Mouse (Mus musculus): ENCODE data around the gene Sart3. TPM values are rescaled to one million over a fixed set of nuclear protein-coding genes. Genes with fewer than 3 reads are reported as not detected.
A peak's percentile ranks its signal among the peaks of the same experiment; 100 is the strongest.

Sart3 gene
- total RNA-seq (2014; rRNA removed) (44.7 and 51.1 TPM in 2 replicates), polyA plus RNA-seq (2015; fragmentation: Nextera tagmentation; extraction: Ambion mirVana) (24.8 and 26.5 TPM in 2 replicates)

DNA sequence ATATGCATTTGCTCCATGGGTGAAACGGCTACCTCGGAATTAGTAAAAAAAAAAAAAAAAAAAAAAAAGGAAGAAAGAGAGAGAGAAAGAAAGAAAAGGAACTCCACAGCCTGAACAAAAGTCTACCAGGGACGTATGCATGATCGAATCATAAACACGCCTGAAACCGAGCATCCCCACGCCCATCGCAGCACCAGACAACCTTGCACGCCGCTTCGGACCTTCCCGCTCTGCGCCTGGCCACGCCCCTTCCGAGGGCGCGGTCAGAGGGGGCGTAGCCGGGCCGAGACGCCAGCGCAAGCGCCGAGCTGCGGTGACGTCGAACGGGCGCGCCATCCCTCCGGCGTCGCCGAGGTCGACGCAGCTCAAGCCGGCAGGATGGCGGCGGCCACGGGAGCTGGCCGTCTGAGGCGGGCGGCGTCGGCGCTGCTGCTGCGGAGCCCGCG lies at the start of gene Sart3, which contains the start of gene Iscu:
Sart3 (minus strand) TSS at position 61 of the 446 bp plus-strand sequence.
Iscu (plus strand) TSS at position 299 of the 446 bp plus-strand sequence.
- peak within 1 kb of the TSS; percentile 99 for H3K27ac ChIP-seq (ENCODE audit: low read depth, low read length)
- no peak for TF ChIP-seq CTCF (IDR thresholded peaks at IDR 0.05)
- H3K4me3 ChIP-seq (ENCODE audit: low read depth, low read length): peak within 1 kb of the TSS; percentile 100
- ATAC-seq (ENCODE audit: low FRiP score): peak; percentile 86
- peak within 1 kb of the TSS; percentile 95 for H3K4me2 ChIP-seq (ENCODE audit: low read depth, low read length, poor library complexity, severe bottlenecking)
- no peaks in the 10 kb centered on the region for H3K27me3 ChIP-seq (ENCODE audit: insufficient read depth, low read length)
- H3K9ac ChIP-seq (replicated peaks; ENCODE audit: low read length, poor library complexity, severe bottlenecking): peak within 1 kb of the TSS; percentile 95
- DNase-seq (ENCODE audit: low spot score): peak; percentile 96
- peaks cover 24% of the 10 kb centered on the region for H3K36me3 ChIP-seq (ENCODE audit: insufficient read depth, low read length)
- WGBS: under 1% methylated on average over 47 of the region's 49 CpGs
- no peaks in the 10 kb centered on the region for H3K9me3 ChIP-seq (ENCODE audit: low read length)
- H3K4me1 ChIP-seq (ENCODE audit: insufficient read depth, low read length): peaks cover 9% of the 10 kb centered on the region; the same call in 1 of the 2 replicates

DNA sequence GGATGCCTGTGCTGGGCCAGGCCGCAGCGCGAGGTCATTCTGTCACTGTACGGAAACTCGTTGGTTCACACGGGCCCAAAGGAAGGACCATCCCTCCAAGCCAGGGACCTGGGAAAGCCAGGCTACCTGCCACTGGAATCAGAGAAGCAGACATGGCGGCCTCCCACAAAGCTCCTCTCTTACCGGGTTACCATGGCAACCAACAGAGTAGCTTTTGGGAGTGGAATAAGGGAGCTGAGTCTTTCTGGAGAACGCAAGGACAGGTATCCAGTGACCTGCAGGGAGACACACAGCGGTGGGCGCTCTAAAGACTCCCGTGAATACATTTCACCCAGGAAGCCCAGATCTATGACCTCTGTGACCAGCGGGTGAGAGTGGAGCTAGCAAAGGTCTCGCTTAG lies 46.3 kb upstream of the Sart3 start:
- peaks cover 8% of the 10 kb centered on the region for H3K4me1 ChIP-seq (ENCODE audit: insufficient read depth, low read length)
- H3K36me3 ChIP-seq (ENCODE audit: insufficient read depth, low read length): no peaks in the 10 kb centered on the region
- ATAC-seq (ENCODE audit: low FRiP score): no peak
- no peak for TF ChIP-seq CTCF (IDR thresholded peaks at IDR 0.05)
- H3K4me2 ChIP-seq (ENCODE audit: low read depth, low read length, poor library complexity, severe bottlenecking): no peak overlapping the region
- 0 out of 2 replicates have a peak, but pooled peaks cover 5% of the 10 kb centered on the region for H3K27me3 ChIP-seq (ENCODE audit: insufficient read depth, low read length)
- no peaks in the 10 kb centered on the region for H3K9me3 ChIP-seq (ENCODE audit: low read length)
- H3K4me3 ChIP-seq (ENCODE audit: low read depth, low read length): no peak overlapping the region
- DNase-seq (ENCODE audit: low spot score): peak; percentile 74
- 57% methylated on average over 14 of the region's 14 CpGs for WGBS
- H3K27ac ChIP-seq (ENCODE audit: low read depth, low read length): peak overlapping the region; percentile 44; the same call in 1 of the 2 replicates
- H3K9ac ChIP-seq (replicated peaks; ENCODE audit: low read length, poor library complexity, severe bottlenecking): no peak overlapping the region

DNA sequence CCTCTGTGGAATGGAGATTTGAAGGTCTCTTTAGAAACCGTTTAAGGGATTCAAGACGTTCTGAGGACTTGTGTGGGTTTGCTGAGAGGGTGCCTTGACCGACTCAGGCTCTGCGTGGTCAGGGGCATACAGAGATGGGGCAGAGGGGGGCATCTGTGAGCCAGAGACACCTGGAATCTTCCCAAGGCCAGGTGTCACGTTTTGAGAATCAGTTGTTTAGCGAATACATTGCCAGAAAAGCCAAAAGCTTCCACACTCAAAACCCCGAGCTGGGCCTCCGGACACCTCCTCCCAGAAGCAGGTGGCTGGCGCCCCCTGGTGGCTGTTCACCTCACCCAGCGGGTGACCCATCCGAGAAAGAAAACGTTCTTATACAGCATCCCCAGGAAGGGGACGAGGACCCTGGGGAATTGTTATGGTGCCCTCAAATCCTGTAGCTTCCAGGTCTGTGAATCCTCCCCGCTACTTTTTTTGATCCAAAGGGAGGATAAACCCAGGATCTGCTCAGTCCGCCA lies 43.4 kb upstream of the Sart3 start:
- 15% methylated on average over 15 of the region's 15 CpGs for WGBS

GRCm38 (mm10) chr5:113815041-113815389 lies 42.7 kb upstream of the Sart3 start:
- DNase-seq (ENCODE audit: low spot score) (no peak), ATAC-seq (ENCODE audit: low FRiP score) (no peak)
- no peak for TF ChIP-seq CTCF (IDR thresholded peaks at IDR 0.05)
- Histone ChIP-seq H3K27me3 (ENCODE audit: insufficient read depth, low read length) (0 out of 2 replicates have a peak, but pooled peaks cover 5% of the 10 kb centered on the region), H3K4me2 (ENCODE audit: low read depth, low read length, poor library complexity, severe bottlenecking) (no peak overlapping the region), H3K9me3 (ENCODE audit: low read length) (no peaks in the 10 kb centered on the region), H3K27ac (ENCODE audit: low read depth, low read length) (no peak overlapping the region), H3K36me3 (ENCODE audit: insufficient read depth, low read length) (no peaks in the 10 kb centered on the region), H3K4me3 (ENCODE audit: low read depth, low read length) (no peak overlapping the region), H3K4me1 (ENCODE audit: insufficient read depth, low read length) (peaks cover 8% of the 10 kb centered on the region), H3K9ac (replicated peaks; ENCODE audit: low read length, poor library complexity, severe bottlenecking) (no peak overlapping the region)
- WGBS: 58% methylated on average over 11 of the region's 11 CpGs

More for the DNA sequence above, 43.4 kb upstream of the Sart3 start:
- ATAC-seq (ENCODE audit: low FRiP score) (no peak), DNase-seq (ENCODE audit: low spot score) (peak; percentile 74)
- Histone ChIP-seq H3K36me3 (ENCODE audit: insufficient read depth, low read length) (no peaks in the 10 kb centered on the region), H3K4me3 (ENCODE audit: low read depth, low read length) (no peak overlapping the region), H3K4me2 (ENCODE audit: low read depth, low read length, poor library complexity, severe bottlenecking) (no peak overlapping the region), H3K9ac (replicated peaks; ENCODE audit: low read length, poor library complexity, severe bottlenecking) (no peak overlapping the region), H3K9me3 (ENCODE audit: low read length) (no peaks in the 10 kb centered on the region), H3K27ac (ENCODE audit: low read depth, low read length) (no peak overlapping the region), H3K27me3 (ENCODE audit: insufficient read depth, low read length) (0 out of 2 replicates have a peak, but pooled peaks cover 5% of the 10 kb centered on the region), H3K4me1 (ENCODE audit: insufficient read depth, low read length) (peaks cover 8% of the 10 kb centered on the region)
- TF ChIP-seq CTCF (IDR thresholded peaks at IDR 0.05): peak; percentile 82

DNA sequence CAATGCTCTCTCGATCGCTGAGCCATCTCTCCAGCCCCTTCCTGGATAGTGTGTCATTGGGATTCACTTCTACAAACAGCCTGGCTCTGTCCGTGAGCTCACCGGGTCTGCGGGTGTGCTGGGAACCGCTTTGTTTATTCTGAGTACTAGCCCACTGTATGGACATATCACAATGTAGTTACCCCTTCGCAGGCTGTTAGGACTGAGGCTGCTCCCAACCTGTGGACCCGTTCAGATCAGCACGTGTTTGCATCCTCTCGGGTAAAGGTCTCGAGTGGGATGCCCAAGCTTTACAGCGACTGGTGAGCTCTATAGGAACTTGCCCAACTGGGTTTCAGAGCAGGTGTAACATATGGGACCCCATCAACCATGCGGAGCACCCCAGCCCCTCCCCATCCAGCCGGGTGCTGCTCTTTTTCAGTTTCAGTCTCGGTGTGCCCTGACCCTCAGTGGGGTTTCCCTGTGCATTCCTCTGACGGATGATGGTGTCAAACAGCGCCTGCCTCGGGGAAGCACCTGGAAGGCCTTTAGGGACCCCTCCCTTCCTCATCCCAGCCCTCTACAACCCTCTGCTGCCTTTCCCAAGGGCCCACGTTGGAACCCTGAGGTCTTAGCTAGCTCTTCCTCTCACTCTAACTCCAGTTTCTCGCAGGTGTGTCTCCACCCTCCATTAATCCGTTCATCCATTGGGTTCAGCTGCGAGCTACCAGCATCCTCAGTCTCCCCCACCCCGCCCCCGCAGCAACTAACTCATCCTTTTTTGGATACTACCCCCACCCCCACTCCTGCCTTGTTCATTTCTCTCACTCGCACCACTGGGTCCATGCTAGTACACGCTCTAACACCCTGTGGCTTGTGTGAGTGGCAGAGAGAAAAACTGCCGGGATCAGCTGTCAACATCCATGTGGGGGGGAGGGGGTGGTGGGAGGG lies 42.1 kb upstream of the Sart3 start:
- no peaks in the 10 kb centered on the region for H3K9me3 ChIP-seq (ENCODE audit: low read length)
- H3K4me3 ChIP-seq (ENCODE audit: low read depth, low read length): no peak overlapping the region
- H3K4me1 ChIP-seq (ENCODE audit: insufficient read depth, low read length): peaks cover 8% of the 10 kb centered on the region
- no peaks in the 10 kb centered on the region for H3K36me3 ChIP-seq (ENCODE audit: insufficient read depth, low read length)
- ATAC-seq (ENCODE audit: low FRiP score) (no peak), DNase-seq (ENCODE audit: low spot score) (no peak)
- H3K27ac ChIP-seq (ENCODE audit: low read depth, low read length): no peak overlapping the region
- no peak overlapping the region for H3K4me2 ChIP-seq (ENCODE audit: low read depth, low read length, poor library complexity, severe bottlenecking)
- H3K27me3 ChIP-seq (ENCODE audit: insufficient read depth, low read length): 0 out of 2 replicates have a peak, but pooled peaks cover 5% of the 10 kb centered on the region
- 39% methylated on average over 27 of the region's 27 CpGs for WGBS
- H3K9ac ChIP-seq (replicated peaks; ENCODE audit: low read length, poor library complexity, severe bottlenecking): no peak overlapping the region
- TF ChIP-seq CTCF (IDR thresholded peaks at IDR 0.05): no peak

Data from midbrain, postnatal 0 days (tissue).